Mouse (Mus musculus): Measurements from ENCODE around the gene Hspa4.

- TF ChIP-seq POU5F1 (IDR thresholded peaks at IDR 0.05; ENCODE audit: borderline replicate concordance, low read length): no peak
- no peak for TF ChIP-seq CTCF (conservative IDR thresholded peaks at IDR 0.05; ENCODE audit: low read length)
These were observed 3.4 kb downstream of the Hspa4 start for GRCm38 (mm10) chr11:53296880-53297279.

Data from E14TG2a.4 (cell line).